Mouse (Mus musculus): ENCODE measurements around the gene Gm10643. TPM values are rescaled to one million over a fixed set of nuclear protein-coding genes. Genes with fewer than 3 reads are reported as not detected.

Gm10643 gene
- total RNA-seq, 4 experiments from 2014 or later = 3.4 to 7.1 (median 5.4) TPM

DNA sequence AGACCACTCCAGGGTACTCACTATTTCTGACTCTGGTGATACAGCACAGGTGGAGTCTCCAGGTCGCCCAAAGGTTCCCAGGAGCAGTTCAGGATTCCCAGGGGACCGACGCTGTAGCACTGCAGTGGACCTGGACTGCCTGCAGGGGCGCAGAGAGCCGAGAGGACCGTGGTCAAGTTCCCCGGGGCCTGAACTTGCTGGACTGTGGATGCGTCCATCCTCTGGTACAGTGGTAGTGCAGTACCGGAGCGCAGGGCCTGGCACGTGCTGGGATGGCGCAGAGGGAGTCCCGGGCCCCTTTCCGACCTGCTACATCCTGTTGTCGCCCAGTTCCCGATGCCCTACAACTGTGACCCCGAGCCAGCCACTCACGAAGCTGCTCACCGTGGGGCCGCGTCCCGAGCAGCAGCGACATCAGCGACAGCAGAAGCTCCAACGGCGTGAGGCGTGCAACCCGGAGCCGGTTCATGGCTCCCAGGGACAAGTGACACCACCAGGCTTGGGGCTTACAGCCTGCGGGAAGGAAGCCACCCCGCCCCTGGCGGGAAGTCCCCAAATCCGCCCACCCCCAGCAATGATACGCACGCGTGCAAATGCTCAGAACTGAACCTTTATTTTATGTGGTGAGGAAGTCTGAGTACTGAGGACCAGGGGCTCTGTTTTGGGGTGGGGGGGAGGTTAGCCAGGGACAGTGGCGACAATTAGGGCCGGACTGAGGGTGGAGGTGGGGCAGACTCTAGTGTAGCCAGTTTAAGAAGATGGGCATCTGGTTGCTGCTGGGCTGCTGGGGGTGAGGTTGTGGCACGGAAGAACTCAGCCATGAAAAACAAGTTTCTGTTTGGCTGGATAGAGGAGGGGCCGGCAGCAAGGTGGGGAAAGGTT lies 22.6 kb downstream of the Gm10643 start, which contains the start of gene Il27ra:
Il27ra (minus strand) TSS at position 524 of the 882 bp plus-strand sequence.
- DNase-seq (ENCODE audit: low spot score in 2 of 2) = peak in 1 of 2 experiments; percentile 31

DNA sequence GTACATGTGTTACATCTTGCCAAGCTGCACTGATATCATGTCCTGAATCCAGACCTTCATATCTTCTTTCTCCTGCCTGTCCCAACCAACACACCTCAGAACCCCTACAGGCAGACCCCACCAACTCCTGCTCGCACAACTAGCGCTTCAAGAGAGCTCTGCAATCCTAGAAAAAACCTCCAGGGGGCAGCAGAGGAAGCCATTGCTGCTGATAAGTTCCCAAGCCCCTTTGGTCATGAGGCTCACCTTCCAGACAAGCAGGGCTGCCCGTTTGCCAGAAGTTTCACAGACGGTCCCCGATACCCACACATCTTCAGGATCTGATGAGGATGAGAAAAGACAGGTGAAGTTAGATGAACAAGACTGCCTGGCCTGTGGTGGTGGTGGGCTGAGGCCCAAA lies 25.9 kb downstream of the Gm10643 start:
- peak; percentile 39 to 74 for DNase-seq (ENCODE audit: low spot score in 2 of 2)

DNA sequence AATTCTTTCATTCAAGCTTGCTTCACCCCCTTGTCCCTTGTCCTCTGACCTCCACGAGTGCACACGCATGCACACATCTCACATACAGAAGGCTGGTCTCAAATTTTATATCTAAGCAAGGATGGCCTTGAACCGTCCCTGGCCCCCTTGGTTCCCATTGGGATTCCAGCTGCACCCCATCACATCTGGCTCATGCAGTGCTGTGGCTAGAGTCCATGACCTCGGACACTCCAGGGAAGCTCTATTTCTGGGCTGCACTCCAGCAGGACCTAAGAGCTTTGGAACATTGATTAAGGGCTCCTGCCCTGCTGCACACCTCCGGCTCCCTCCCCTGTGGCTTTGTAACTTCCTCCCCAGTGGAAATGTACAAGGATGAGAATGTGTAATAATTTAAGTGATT lies 26.9 kb downstream of the Gm10643 start:
- no peak for DNase-seq (ENCODE audit: low spot score in 2 of 2)

DNA sequence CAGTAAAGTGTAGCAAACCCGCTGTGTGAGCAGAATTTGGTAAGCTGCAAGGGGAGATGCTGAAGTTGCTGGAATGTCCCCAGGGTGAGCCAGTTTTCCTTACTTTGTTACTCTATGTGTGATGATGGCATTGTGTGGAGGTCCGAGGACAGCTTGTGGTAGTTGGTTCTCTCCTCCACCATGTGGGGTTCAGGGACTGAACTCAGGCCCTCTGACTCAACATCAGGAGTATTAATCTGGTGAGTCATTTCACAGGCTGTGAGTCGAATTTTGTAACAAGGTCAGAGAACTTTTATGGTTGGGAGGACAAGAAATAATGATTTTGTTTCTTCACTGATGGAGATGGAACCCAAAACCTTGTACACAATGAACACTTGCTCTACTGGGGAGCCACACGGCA lies 32.2 kb downstream of the Gm10643 start:
- no peak for DNase-seq (ENCODE audit: low spot score in 2 of 2)

DNA sequence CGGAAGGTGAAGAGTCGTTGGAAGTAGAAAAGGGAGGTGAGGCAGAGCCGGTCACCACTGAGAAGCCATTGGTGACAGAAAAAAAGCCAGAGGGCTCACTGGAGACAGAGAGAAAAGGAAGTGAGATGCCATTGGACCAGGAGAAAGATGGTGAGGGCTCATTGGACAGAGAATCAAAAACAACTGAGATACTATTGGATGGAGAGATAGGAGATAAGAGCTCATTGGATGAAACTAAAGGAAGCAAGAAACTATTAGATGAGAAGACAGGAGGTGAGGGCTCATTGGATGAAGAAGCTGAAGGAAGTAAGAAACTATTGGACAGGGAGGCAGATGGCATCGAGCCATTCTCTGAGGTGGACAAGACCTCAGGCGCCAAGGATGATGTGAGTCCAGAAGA lies 35.7 kb downstream of the Gm10643 start:
- no peak for DNase-seq (ENCODE audit: low spot score in 2 of 2)

DNA sequence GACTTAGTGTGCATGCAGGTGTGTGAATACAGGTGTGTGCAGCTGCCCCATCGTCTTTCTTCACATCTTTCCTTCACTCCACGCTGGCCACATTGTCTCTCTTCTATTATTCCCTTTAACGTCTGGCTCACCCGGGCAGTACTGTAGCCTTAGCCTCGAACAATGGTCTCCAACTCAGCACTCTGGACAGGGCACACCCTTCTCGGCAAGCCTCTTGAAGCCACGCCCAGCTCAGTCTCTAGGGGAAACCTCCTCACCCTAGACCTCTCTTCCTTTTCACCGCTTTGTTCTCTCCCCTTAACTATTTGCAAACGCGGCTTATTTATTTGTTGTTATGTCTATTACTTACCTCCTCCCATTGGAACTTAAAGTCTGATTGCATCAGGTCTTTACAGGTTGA lies 37.5 kb downstream of the Gm10643 start:
- no peak for DNase-seq (ENCODE audit: low spot score in 2 of 2)

DNA sequence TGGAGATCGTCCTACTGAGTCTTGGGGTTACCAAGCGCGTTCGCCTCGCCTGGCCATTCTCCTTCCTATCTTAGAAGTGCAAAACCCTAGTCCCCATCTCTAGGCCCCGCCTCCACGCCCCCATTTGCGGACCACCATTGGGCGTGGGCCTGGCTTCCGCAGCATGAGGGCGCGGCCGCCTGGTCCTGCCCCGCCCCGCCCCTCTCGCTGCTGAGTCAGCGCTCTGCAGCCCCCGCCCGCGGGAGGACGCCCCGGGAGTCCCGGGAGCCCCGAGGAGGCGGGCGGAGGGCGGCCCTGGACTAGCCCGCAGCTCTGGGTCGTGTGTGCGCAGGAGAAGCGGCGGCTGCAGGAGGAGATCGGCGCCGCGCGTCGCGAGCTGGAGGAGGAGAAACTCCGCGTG lies 39.1 kb downstream of the Gm10643 start:
- DNase-seq (ENCODE audit: low spot score in 2 of 2) = no peak

DNA sequence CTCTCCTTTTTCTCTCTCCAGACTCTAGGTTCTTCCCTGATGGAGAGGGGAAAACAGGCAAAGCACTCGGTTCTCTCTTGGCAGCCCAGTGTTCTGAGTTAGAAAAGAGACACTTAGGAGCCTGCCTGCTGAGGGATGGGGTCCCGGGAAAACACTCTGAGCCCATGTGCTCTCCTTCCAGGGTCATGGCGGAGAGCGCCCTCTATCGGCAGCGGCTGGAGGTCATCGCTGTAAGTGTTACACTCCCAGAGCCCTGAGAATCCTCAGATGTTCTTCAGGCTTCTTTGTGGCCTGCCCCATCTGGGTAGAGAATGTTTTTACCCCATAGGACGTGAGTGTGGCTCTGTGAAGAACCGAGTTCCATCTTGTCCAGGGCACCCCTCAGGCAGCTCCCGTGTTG lies 40.8 kb downstream of the Gm10643 start:
- DNase-seq (ENCODE audit: low spot score in 2 of 2) = no peak

DNA sequence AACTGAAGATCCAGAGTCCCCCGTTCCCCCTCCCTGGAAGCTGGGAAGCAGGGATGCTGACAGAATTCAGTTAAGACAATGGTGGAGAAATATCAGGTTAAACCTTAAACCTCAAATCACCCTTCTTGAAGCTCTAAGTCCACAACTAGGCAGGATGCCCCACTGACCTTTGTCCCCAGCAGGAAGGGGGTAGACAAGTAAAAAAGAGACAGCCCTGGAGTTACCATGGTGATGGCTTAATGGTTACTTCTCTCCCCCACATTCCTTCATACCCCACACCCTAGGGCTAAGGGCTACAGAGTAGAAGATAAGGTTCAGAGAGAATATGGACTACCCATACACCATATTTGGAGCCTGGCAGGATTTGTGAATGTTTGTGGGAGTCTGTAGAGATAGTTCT lies 41.3 kb downstream of the Gm10643 start:
- no peak for DNase-seq (ENCODE audit: low spot score in 2 of 2)

DNA sequence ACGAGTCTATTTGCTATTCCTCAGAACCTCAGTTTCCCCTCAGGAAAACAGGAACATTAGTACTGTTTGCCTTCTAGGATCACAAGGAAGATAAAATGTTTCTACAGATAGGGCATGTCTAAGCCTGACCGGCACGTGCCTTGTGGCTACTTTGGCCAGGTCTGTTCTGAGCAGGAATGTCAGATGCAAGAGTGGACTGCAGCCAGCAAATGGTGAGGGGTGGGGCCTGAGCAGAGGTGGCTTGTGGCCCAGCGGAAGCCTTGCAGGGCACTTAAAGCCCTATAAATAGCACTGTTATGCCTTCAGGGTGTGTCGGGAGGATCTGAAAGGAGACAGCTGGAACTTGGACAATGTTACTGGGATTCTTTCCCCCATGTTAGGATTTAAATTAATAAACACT lies 41.9 kb downstream of the Gm10643 start:
- DNase-seq (ENCODE audit: low spot score in 2 of 2) = no peak

DNA sequence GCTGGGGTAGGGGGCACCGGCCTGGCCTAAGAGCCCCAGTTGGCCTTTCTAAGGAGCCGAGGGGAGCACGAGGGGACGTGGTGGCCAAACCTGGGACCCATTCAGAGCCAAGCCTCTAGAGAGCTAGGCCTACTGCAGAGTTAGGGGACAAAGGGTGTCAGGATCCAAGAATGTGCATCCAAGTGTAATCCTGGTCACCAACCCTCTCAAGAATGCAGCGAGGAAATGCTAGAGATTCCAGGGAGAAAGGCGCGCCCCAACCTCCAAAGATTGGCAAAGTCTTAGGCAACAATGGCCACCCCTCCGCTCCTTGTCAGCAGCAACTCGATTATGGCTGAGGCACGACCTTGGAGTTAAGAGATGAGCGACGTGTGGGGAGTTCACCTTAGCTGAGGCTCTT lies 43.4 kb downstream of the Gm10643 start:
- DNase-seq (ENCODE audit: low spot score in 2 of 2) = no peak

DNA sequence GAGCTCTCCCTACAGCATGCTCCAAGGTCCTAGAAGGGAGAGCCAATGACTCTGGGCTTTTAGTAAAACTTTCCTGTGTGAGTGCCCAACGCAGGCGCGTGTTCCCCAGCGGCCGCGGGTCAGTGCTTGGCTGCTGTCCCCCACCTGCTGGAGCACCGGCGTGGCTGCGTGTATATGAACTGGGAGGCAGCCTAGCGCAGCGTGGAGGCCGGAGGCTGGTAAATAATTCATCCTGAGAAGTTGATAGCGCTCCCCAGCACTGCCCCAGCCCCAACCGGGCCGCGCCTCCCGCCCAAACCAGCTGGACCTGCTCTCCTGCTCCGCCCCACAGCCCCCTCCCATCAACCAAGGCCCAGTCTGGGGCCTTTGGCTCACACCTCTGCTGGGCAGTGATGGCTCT lies 43.8 kb downstream of the Gm10643 start, which contains the start of gene Palm3:
Palm3 (plus strand) TSS at position 376 of the 400 bp plus-strand sequence.
- DNase-seq (ENCODE audit: low spot score in 2 of 2) = no peak

DNA sequence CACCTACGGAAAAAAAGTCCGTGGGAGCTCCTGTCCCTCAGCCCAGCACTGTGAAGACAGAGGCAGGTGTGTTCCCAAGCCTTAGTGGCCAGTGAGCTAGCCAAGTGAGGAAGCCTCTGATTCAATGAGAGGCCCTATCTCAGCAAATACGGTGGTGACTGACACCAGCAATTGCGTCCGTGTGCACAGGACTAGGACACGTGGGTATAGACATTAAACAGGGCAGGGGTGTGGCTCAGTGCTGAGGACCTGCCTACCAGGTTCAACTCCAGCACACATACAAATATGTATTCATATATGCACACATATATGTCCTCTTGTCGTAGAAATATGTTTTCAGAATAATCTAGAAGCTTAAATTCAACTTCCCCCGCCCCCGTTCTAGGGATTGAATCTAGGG lies 45.2 kb downstream of the Gm10643 start:
- DNase-seq (ENCODE audit: low spot score in 2 of 2) = no peak

DNA sequence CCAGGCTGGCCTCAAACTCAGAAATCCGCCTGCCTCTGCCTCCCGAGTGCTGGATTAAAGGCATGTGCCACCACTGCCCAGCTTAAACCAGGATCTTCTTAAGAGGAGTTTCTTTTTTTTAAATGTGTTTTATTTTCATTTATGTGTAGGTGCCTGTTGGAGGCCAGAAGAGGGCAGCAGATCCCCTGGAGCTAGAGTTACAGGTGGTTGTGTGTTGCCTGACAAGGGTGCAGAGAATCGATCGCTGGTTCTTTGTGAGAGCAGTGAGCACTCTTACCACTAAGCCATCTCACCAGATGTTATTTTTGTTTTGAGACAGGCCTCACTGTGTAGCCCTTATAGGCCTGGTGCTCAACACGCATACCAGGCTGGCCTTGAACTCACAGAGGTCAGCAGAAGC lies 49.1 kb downstream of the Gm10643 start:
- DNase-seq (ENCODE audit: low spot score in 2 of 2) = no peak

Small RNAs within 50 kb of the gene (microRNA-seq; reads per million reads assigned to microRNA genes)
- gene Mir709 = 0 reads per million in 2 experiments

Other genes starting within 250 kb of the Gm10643 start
- gene Adgrl1, start 165.0 kb downstream of the Gm10643 start, total RNA-seq (2022) = 100 to 1,000 TPM; 287 to 307 (median 299) TPM
- gene Gm10644, start 109.9 kb downstream of the Gm10643 start, total RNA-seq (2022) = 1 to 10 TPM in 1 of 4 experiments, under 1 TPM in 3; 0.22 to 1.1 (median 0.66) TPM
- 1 to 10 TPM in 1 of 4 experiments, under 1 TPM in 3; 0.63 to 1.1 (median 0.75) TPM for gene Asf1b, start 109.6 kb downstream of the Gm10643 start, total RNA-seq (2022)
- 100 to 1,000 TPM; 246 to 260 (median 252) TPM for gene Prkaca, start 92.1 kb downstream of the Gm10643 start, total RNA-seq (2022)
- 10 to 100 TPM; 37.6 to 42.8 (median 40.0) TPM for gene Samd1, start 67.5 kb downstream of the Gm10643 start, total RNA-seq (2022)
- gene 1700067K01Rik, start 63.6 kb downstream of the Gm10643 start, total RNA-seq (2022) = under 1 TPM in 1 of 4 experiments, not detected in 3; 0.39 TPM
- 1 to 10 TPM; 1.0 to 2.3 (median 1.5) TPM for gene 2210011C24Rik, start 53.0 kb downstream of the Gm10643 start, total RNA-seq (2022)
- gene Palm3, start 43.7 kb downstream of the Gm10643 start, total RNA-seq (2022) = 1 to 10 TPM; 3.3 to 5.0 (median 4.2) TPM
- 1 to 10 TPM; 1.5 to 2.7 (median 1.8) TPM for gene Il27ra, start 22.5 kb downstream of the Gm10643 start, total RNA-seq (2022)
- not detected for gene Rln3, start 20.1 kb downstream of the Gm10643 start, total RNA-seq (2022)
- 10 to 100 TPM; 24.6 to 34.1 (median 28.3) TPM for gene Rfx1, start 1.7 kb upstream of the Gm10643 start, total RNA-seq (2022)
- 10 to 100 TPM; 18.9 to 21.6 (median 19.3) TPM for gene Dcaf15, start 39.6 kb upstream of the Gm10643 start, total RNA-seq (2022)
- not detected for gene Podnl1, start 60.9 kb upstream of the Gm10643 start, total RNA-seq (2022)
- gene Cc2d1a, start 82.8 kb upstream of the Gm10643 start, total RNA-seq (2022) = 10 to 100 TPM; 54.1 to 61.7 (median 57.8) TPM
- gene 4930432K21Rik, start 82.9 kb upstream of the Gm10643 start, total RNA-seq (2022) = 1 to 10 TPM; 2.1 to 3.5 (median 2.6) TPM
- gene Nanos3, start 120.1 kb upstream of the Gm10643 start, total RNA-seq (2022) = 1 to 10 TPM; 1.0 to 3.7 (median 2.8) TPM
- 10 to 100 TPM; 15.1 to 17.6 (median 16.6) TPM for gene Zswim4, start 171.9 kb upstream of the Gm10643 start, total RNA-seq (2022)
- 100 to 1,000 TPM in 2 of 4 experiments, 10 to 100 TPM in 2; 94.5 to 137 (median 106) TPM for gene D8Ertd738e, start 184.6 kb upstream of the Gm10643 start, total RNA-seq (2022)
- gene Mri1, start 192.2 kb upstream of the Gm10643 start, total RNA-seq (2022) = 10 to 100 TPM; 17.8 to 25.8 (median 20.0) TPM
- gene Ccdc130, start 205.2 kb upstream of the Gm10643 start, total RNA-seq (2022) = 10 to 100 TPM; 22.7 to 30.9 (median 27.0) TPM

Measured in layer of hippocampus, adult 8-10 months (tissue).